Mouse (Mus musculus): ENCODE data around the gene Mllt10. TPM values are rescaled to one million over a fixed set of nuclear protein-coding genes. Genes with fewer than 3 reads are reported as not detected.
"Not testable (repeated sequence)": the region's sequence is repeated elsewhere in the genome, so short reads cannot be mapped to it uniquely, and the experiment has no call there.

Gene Mllt10
- total RNA-seq, 2 experiments from 2014 or later: 48.8 to 58.2 TPM

- no peak for DNase-seq (ENCODE audit: low spot score in 2 of 2)
These were observed 16.9 kb downstream of the Mllt10 start for GRCm38 (mm10) chr2:18071947-18072346.

- no peak for DNase-seq (ENCODE audit: low spot score in 2 of 2)
These were observed 25.3 kb downstream of the Mllt10 start for GRCm38 (mm10) chr2:18080182-18080860.

- DNase-seq (ENCODE audit: low spot score in 2 of 2): not testable (repeated sequence)
These were observed 32.7 kb downstream of the Mllt10 start for GRCm38 (mm10) chr2:18087695-18088094.

GRCm38 (mm10) chr2:18093858-18094257 is 38.8 kb downstream of the Mllt10 start:
- DNase-seq (ENCODE audit: low spot score in 2 of 2): no peak

DNA sequence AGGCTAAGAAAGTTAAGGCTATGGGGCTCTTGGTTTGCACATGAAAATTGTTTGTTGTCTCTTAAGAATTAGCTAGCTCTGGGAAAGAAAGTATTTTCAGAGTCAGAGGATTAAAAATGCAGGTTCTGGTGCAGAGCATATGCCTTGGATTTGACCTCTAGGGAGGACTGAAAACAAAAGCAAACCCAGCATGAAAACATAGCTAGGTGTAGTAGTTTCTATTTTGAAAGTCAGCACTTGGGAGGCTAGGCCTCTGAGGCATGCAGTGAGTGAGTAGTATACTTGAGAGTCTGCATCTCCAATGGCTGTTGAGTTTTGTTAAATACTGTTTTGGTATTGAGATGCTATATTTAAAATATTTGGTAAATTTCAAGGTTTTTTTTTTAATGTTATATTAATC is 39.3 kb downstream of the Mllt10 start:
- no peak for DNase-seq (ENCODE audit: low spot score in 2 of 2)

GRCm38 (mm10) chr2:18095804-18096203 is 40.8 kb downstream of the Mllt10 start:
- no peak for DNase-seq (ENCODE audit: low spot score in 2 of 2)

DNA sequence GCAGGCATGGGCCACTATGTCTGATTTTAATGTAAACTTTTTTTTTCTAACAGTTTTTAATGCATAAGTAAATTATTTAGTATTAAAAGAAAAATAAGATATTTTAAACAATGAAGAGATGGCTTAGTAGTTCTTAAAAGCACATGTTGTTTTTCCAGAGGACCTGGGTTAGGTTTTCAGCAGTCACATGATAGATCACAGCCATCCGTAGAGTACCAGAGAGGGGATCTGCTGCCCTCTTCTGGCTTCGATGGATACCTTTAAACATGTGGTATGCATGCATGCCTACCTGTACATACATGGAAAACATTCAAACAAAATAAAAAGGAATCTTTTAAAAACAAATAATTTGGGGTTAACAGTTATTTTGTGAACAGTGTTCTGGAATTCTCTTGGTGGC is 45.9 kb downstream of the Mllt10 start:
- no peak for DNase-seq (ENCODE audit: low spot score in 2 of 2)

- no peak for DNase-seq (ENCODE audit: low spot score in 2 of 2)
These were observed 52.5 kb downstream of the Mllt10 start for GRCm38 (mm10) chr2:18107561-18107960.

DNA sequence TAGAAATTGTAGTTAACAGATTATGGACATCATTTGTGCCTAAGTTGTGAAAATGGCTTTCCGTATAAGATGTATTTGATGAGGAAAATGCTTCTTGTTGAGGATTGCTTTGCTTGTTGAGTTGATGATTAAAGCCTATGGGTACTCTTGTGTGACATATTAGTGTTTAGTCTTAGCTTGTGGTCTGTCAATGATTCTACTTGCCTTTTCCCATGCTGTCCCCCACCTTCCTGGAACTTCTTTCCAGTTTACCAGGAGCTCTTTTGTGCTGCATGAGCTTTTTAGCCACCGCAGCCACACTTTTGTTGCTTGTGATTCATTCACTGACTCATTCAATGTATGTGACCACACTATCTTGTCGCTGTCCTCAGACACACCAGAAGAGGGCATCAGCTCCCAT is 53.2 kb downstream of the Mllt10 start:
- no peak for DNase-seq (ENCODE audit: low spot score in 2 of 2)

GRCm38 (mm10) chr2:18111411-18111810 is 56.4 kb downstream of the Mllt10 start:
- no peak for DNase-seq (ENCODE audit: low spot score in 2 of 2)

DNA sequence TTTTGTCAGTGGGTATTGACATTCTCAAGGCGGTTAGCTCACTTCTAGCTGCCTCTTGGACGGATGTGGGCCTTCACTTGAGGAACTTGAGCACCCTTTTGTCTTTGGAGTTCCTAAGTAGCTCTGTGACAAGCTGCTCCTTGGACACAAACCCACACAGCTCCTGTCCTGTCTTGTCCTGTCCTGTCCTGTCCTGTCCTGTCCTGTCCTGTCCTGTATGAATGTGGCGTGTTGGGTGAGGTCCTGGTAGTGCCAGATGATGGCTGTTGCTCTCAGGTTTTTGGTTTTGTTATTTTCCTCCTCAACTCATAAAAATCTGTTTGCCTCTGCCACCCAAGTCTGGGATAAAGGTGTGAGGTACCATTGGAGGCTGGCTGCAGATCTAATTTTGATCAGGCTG is 61.4 kb downstream of the Mllt10 start:
- no peak for DNase-seq (ENCODE audit: low spot score in 2 of 2)

DNA sequence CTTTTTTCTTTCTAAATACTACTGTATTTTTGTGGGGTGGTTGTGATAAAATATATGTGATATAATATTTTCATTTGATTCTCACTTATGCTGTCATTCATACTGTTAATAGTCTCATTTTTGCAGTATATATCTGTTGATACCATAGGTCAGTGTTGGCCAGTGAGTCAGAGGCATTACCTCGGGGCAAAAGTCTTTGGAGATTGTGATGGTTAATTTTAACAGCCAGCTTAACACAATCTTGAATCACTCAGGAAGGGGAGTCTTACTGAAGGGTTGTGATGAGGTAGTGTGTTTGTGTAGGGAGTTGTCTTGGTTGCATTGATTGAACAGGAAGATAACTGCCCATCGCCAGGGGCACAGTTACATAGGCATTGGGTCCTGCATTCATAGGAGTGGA is 83.1 kb downstream of the Mllt10 start:
- DNase-seq (ENCODE audit: low spot score in 2 of 2): no peak

- no peak for DNase-seq (ENCODE audit: low spot score in 2 of 2)
These were observed 84.6 kb downstream of the Mllt10 start for GRCm38 (mm10) chr2:18139646-18140045.

GRCm38 (mm10) chr2:18156131-18156530 is 101.1 kb downstream of the Mllt10 start:
- no peak for DNase-seq (ENCODE audit: low spot score in 2 of 2)

DNA sequence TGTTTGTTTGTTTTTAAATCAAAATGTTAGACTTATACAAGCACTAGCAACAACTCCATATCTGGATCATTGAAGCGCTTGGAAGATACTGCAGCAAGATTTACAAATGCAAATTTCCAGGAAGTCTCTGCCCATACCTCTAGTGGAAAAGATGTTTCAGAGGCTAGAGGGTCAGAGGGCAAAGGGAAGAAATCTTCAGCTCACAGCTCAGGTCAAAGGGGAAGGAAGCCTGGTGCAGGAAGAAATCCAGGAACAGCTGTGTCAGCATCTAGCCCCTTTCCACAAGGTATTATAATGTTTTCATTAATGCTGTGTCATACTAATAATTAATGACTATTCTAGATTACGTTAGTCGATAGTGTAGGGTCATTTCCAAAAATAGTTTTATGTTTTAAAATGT is 104.4 kb downstream of the Mllt10 start:
- DNase-seq (ENCODE audit: low spot score in 2 of 2): no peak

GRCm38 (mm10) chr2:18160992-18161391 is 106.0 kb downstream of the Mllt10 start:
- no peak for DNase-seq (ENCODE audit: low spot score in 2 of 2)

- DNase-seq (ENCODE audit: low spot score in 2 of 2): no peak
These were observed 110.5 kb downstream of the Mllt10 start for GRCm38 (mm10) chr2:18165511-18165910.

- DNase-seq (ENCODE audit: low spot score in 2 of 2): no peak
These were observed 114.3 kb downstream of the Mllt10 start for GRCm38 (mm10) chr2:18169174-18169948.

GRCm38 (mm10) chr2:18175234-18175633 is 120.2 kb downstream of the Mllt10 start:
- no peak for DNase-seq (ENCODE audit: low spot score in 2 of 2)

DNA sequence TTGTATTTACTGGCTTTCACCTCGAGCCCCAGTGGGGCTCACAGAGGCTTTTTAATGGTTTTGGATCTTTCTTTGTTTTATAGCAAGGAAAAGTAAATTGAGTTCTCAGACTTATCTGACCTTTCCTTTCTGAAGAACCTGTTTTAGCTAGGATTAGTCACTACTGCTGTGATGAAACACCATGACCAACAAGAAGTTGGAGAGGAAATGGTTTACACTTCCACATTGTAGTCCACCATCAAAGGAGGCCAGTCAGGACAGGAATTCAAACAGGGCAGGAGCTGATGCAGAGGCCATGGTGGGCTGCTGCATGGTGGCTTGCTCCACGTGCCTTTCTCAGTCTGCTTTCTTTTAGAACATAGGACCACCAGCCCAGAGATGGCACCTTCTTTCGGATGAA is 121.2 kb downstream of the Mllt10 start:
- DNase-seq (ENCODE audit: low spot score in 2 of 2): no peak

DNA sequence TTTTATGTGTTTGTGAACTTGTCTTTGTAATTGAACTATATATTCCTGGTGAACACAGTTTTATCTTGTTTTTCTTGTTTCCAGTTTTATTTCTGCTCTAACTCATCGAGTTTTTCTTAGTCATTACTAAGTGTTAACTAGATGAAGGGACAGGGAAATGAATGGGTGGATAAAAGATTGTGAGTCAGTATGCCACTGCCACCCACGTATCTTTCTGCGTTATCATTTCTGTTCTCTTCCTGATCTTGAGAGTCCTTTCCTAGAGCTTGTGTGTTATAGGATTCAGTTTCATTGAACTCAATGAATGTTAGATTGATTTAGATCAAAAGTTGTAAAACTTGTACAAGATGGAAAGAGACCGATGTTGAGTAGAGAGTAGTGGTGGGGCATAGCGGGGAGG is 125.3 kb downstream of the Mllt10 start:
- no peak for DNase-seq (ENCODE audit: low spot score in 2 of 2)

DNA sequence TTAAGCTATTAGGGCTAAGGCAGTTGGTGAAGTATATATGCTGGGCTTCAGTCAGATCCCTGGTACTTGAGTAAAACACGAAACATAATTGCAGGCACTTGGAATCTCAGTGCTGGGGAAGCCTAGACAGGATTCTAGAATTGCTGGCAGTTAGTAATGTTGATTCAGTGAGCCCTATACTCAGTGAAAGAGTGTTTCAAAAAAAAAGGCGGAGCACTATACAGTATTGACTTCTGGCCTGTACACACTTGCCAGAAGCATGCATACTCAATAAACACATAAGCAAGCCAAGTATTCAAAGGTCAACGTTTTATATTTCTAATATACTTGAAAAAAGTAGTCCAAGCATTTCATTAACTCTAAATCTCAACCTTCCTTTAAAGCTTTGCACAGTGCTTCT is 126.6 kb downstream of the Mllt10 start:
- DNase-seq (ENCODE audit: low spot score in 2 of 2): no peak

- DNase-seq (ENCODE audit: low spot score in 2 of 2): no peak
These were observed 128.0 kb downstream of the Mllt10 start for GRCm38 (mm10) chr2:18183079-18183478.
